Mouse (Mus musculus): ENCODE measurements around the gene Spen.

DNA sequence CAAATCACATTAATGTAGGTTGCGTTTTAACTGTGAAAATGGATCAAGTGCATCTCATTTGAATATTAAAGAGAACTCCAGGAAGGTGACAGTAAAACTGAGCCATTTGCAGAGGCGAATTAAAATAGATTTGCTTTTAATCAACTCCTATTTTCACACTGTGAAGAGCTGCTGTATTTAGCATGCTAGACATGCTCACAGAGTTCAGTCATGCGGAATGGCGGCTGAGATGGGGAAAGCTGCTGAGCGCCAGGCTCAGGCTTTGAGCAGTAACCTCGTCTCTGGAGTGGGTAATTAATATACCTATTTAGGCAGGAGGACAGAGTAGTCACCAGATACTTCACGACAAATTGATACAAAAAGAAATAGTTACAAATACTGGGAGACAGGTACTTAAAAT lies 3.5 kb upstream of the Spen start:
- TF ChIP-seq TAL1 (IDR thresholded peaks at IDR 0.05; ENCODE audit: low read length) (no peak), GATA1 (IDR thresholded peaks at IDR 0.05; ENCODE audit: low read length) (no peak)
